Mouse (Mus musculus) heart, adult 9 months (tissue): Measurements from ENCODE around the gene Dek.

Source experiments
- DNase-seq, 2 experiments: peaks; one replicate each; pipeline ENCODE4 v3.0.0; 2022; ENCODE audit warnings: low spot score in 2 of 2

Dek gene

GRCm38 (mm10) chr13:47111185-47111584 is 5.2 kb upstream of the Dek start:
- DNase-seq: no peak

GRCm38 (mm10) chr13:47109239-47109638 is 3.2 kb upstream of the Dek start:
- no peak for DNase-seq

- no peak for DNase-seq
Measured at GRCm38 (mm10) chr13:47106580-47106888, 533 bp upstream of the Dek start.

DNA sequence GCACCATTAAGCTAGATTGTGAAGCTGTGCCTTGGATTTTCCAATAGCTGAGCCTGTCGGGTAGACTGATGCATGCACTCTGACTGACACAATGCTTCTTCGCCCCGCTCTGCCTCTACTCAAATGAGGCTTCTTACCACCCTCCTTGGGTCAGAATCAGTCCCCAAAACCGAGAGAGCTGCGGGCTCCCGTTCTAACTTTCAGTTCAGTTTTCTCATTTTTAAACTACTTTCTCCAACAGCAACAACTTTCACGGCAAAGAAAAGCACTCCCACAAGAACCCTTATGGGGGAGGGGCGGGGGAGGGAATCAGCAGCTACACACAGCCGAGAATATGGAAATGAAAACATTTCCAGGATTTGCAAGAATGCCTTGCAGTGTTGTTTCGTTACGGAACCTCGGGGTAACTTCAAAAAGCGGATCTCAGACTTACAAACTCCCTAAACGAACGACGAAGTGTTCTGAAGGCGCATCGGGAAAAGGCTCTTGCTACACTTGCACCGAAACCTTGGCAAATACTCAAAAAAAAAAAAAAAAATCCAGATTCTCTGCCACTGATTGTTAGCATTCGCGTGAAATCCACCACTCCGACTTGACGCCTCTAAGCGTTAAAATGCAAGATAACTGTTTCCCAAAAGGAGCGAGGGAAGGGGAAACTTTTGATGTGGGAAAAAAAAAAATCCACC is 1.0 kb downstream of the Dek start:
- DNase-seq: peak; percentile 9 to 16

DNA sequence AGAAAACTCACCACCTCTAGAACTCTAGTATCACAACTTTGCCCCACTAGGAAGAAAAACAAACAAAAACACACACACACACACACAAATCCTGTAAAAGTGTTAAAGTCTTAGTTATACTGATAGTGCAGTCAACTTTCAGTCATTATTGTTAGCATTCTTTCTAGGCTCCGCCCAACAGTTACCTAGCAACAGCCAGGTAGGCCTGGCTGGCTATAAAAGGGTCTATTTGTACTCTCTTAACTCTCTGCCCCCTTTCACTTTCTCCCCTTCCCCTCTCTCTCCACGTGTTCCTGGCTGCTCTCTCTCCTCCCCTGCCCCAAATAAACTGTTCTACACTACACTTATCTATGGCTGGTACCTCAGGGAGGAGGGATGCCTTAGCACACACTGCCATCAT is 1.9 kb downstream of the Dek start:
- no peak for DNase-seq

DNA sequence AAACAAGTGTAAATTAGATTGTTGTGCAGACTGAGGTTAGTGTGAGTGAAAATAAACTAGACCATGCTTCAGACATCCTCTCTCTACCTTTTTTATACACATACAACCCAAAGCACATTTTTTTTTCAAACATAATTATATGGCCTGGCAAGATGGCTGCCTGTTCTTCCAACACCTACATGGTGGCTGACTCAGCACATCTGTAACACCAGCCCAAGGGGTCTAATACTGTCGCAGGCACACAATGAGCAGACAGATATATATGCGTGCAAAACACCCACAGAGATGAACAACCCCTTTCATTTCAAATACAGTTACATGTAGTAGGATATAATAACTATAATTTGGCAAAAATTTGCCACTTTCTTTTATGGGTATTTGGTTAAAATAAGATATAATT is 5.4 kb downstream of the Dek start:
- no peak for DNase-seq

- DNase-seq: no peak
Measured at GRCm38 (mm10) chr13:47099265-47099664, 6.7 kb downstream of the Dek start.

- DNase-seq: no peak
Measured at GRCm38 (mm10) chr13:47096591-47096990, 9.4 kb downstream of the Dek start.

DNA sequence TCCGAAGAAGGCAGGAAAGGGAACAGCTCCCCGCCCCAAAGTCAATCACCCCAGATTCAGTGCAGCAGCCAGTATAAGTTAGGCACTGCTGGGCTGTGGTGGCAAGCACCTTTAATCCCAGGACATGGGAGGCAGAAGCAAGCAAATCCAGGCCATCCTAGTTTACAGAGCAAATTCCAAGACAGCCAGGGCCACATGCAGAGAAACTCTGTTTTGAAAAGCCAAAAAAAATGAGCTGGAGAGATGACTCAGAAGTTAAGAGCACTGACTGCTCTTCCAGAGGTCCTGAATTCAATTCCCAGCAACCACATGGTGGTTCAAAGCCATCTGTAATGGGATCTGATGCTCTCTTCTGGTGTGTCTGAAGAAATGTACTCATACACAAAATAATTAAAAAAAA is 12.2 kb downstream of the Dek start:
- DNase-seq: no peak

DNA sequence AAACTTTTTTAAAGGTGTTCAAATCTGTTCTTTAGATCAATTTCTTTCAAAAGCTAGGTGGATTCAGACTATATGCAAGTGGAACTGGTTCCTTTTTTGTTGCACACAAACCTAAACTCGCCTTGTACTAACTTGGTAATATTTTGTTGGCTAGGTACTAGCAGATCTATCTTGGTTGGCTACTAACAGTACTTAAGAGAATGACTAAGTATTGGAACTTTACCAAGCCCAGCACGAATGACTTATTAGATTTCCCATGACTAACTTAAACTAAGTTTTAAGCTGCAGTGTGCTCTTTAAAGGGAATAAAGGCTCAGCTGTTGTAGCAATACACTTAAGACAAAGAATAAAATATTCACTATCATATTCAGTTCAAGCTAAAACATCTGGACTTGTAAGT is 16.7 kb downstream of the Dek start:
- DNase-seq: no peak

GRCm38 (mm10) chr13:47088433-47088832 is 17.6 kb downstream of the Dek start:
- DNase-seq: no peak

- DNase-seq: no peak
Measured at GRCm38 (mm10) chr13:47080905-47081505, 25.0 kb downstream of the Dek start.

DNA sequence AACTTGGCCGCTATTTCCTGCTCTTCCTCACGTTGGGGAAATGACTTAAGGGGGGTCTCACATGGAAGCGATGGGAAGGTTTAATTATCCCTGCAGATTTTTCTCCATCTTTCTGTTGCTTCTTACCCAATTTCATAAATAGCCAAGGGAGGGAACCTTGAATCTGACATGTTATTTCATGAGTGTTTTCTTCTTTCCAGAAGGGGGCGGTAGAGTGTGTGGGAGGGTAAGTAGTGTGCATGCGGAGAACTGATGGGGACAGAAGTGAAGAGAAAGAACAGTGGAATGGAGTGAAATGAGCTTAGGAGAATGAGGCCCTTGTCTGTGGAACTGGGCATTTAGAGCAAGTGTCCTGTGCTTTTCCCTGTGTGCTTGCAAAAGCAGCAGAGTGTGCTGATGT is 27.2 kb downstream of the Dek start:
- no peak for DNase-seq

- DNase-seq: no peak
Measured at GRCm38 (mm10) chr13:47077367-47077766, 28.6 kb downstream of the Dek start.

GRCm38 (mm10) chr13:47076156-47076555 is 29.8 kb downstream of the Dek start:
- no peak for DNase-seq

- no peak for DNase-seq
Measured at GRCm38 (mm10) chr13:47072484-47072883, 33.5 kb downstream of the Dek start.

GRCm38 (mm10) chr13:47071871-47072270 is 34.1 kb downstream of the Dek start:
- DNase-seq: no peak

- DNase-seq: no peak
Measured at GRCm38 (mm10) chr13:47070329-47071080, 35.5 kb downstream of the Dek start.

GRCm38 (mm10) chr13:47067001-47067400 is 39.0 kb downstream of the Dek start:
- DNase-seq: no peak

DNA sequence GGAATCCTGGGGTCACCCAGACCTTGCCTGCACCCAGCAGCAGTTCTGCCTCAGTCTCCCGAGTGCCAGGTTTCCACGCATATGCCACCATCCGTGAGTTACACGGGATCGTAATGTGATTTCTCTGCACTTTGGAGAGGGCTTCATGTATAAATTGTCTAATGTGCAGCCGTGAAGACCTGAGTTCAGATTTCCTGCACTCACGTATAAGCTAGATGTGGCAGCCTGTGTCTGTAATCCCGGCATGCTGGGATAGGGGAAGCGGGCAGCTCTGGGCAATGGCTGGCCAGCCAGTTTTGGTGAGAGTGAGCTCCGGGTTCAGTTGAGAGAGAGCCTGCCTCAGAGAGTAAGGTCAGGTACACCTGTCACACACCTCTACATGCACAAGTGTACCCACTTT is 39.5 kb downstream of the Dek start:
- DNase-seq: no peak

DNA sequence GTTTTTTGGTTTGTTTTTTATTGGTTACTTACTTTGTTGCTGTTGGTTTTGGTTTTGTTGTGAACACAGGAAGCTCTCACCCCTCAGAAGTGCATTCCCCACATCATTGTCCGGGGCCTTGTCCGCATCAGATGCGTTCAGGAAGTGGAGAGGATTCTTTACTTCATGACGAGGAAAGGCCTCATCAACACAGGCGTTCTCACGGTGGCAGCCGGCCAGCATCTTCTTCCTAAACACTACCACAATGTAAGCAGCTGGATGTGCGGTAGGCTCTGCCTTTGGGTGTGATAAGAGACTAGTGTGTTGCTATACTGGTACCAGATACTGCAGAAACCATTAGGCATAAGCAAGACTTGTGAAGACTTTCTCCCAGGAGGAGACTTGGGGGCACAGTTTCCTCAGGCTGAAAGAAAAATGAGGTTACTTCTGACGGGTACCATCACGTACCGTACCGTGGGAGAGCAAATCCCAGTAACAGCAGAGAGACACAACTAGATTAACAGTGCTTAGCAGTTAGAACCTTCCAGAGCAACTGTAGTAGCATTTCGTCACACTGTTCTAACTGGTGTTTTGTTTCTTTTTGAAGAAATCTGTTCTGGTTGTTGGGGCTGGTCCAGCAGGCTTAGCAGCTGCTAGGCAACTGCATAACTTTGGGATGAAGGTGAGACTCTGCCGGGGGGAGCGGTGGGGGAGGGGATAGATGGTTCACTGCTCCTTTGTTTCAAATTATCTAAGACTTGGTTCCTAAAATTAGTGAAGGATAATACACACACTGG is 41.8 kb downstream of the Dek start:
- no peak for DNase-seq

DNA sequence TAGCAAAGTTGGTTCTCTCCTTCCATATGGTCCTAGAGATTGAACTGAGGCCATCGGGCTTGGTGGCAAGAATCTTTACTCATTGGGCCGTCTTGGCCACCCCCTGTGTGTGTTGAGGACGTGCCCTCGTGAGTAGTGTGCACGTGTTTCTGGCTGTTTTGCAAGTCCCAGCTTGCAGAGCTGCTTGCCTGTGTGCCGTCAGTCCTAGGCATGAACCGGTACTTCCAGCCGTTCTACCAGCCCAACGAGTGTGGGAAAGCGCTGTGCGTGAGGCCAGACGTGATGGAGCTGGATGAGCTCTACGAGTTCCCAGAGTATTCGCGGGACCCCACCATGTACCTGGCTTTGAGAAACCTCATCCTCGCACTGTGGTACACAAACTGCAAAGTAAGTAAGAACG is 43.2 kb downstream of the Dek start:
- DNase-seq: no peak

GRCm38 (mm10) chr13:47056781-47057180 is 49.2 kb downstream of the Dek start:
- no peak for DNase-seq
